Mouse (Mus musculus): ENCODE results near the gene Cttnbp2nl.
A peak's percentile ranks its signal among the peaks of the same experiment; 100 is the strongest.

The Cttnbp2nl gene

GRCm38 (mm10) chr3:104963331-104964276 is 89.3 kb downstream of the Cttnbp2nl start:
- DNase-seq = peak; percentile 58

- no peak for DNase-seq
Measured at GRCm38 (mm10) chr3:104962866-104963265, 90.1 kb downstream of the Cttnbp2nl start.

GRCm38 (mm10) chr3:104962141-104962611 is 90.8 kb downstream of the Cttnbp2nl start:
- peak; percentile 21 for DNase-seq

GRCm38 (mm10) chr3:104961066-104962059 is 91.6 kb downstream of the Cttnbp2nl start, which contains the start of gene Wnt2b:
Gene Wnt2b, minus strand, starts transcription at chr3:104961921.
- DNase-seq = peak; percentile 11

- no peak for DNase-seq
Measured at GRCm38 (mm10) chr3:104960026-104961000, 92.6 kb downstream of the Cttnbp2nl start.

GRCm38 (mm10) chr3:104956131-104956581 is 96.8 kb downstream of the Cttnbp2nl start:
- no peak for DNase-seq

GRCm38 (mm10) chr3:104954551-104954950 is 98.4 kb downstream of the Cttnbp2nl start:
- no peak for DNase-seq

GRCm38 (mm10) chr3:104954137-104954536 is 98.8 kb downstream of the Cttnbp2nl start:
- DNase-seq = no peak

GRCm38 (mm10) chr3:104952891-104953670 is 99.9 kb downstream of the Cttnbp2nl start:
- no peak for DNase-seq
